Mouse (Mus musculus) left cerebral cortex, postnatal 25 days (tissue): ENCODE data around the gene Wdr70. TPM values are rescaled to one million over a fixed set of nuclear protein-coding genes. Genes with fewer than 3 reads are reported as not detected.

Source experiments
- microRNA-seq, 2 experiments: library from miRNA; unstranded; fragments of <30 nt; microRNA quantifications; one replicate each; pipeline ENCODE4 v1.2.0; 2022
- total RNA-seq, 2 experiments: library from RNA; stranded (reverse); gene quantifications; 2 replicates each; pipeline ENCODE4 v1.2.3; 2021

Wdr70 gene
- total RNA-seq, 2 experiments from 2014 or later = 32.0 to 33.8 TPM

Small RNA genes within 50 kb of the gene (microRNA-seq; reads per million reads assigned to microRNA genes)
- 0 reads per million in 2 experiments for gene Gm27529

Other genes starting within 250 kb of the Wdr70 start
- 10 to 100 TPM; 17.1 to 18.8 TPM for gene Nup155, start 10.1 kb upstream of the Wdr70 start, total RNA-seq
- 10 to 100 TPM; 29.5 to 31.8 TPM for gene Cplane1, start 69.9 kb upstream of the Wdr70 start, total RNA-seq